In the genomic region with DNA sequence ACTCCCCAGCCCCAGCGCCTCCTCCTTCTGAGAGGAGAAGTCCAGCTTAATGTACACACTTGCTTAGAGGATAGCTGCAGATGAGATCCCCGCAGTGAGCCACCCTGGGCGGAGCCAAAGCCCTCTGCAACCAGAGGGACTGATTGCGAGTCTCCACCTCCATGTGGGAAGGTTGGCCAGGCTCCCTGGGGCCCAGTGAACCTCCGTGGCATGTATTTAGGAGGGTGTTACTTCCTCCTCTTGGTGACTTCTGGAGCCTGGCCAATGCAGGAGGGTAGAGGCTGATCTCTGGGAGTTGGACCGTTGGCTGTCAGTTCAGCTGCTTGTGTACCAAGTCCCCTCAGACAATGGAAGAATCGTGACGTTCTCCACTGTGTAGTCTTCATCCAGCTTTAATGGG, we compare ENCODE assay signal across 8 mouse cellular contexts.
DNase-seq lines count a peak whose midpoint lies in the region; ATAC-seq and TF ChIP-seq lines count a peak whose summit lies in the region.

No protein-coding gene starts in this region.

- 0 out of 2 replicates have a peak overlapping the region, but pooled peaks have one; percentile 1 for H3K4me2 ChIP-seq in heart, embryonic 13.5 days
- no peak overlapping the region for H3K4me2 ChIP-seq in kidney, embryonic 16.5 days (replicated peaks; ENCODE audit: low read depth, low read length)

- DNase-seq in heart, adult 9 months (ENCODE audit: low spot score in 2 of 2), result no peak
- DNase-seq in testis, postnatal 14 days (ENCODE audit: low spot score), result no peak
- no peak for DNase-seq in urinary bladder, adult 2 months (ENCODE audit: low spot score)
- no peak for DNase-seq in thymus, postnatal 14 days

- peak overlapping the region; percentile 67 for H3K27ac ChIP-seq in heart, embryonic 13.5 days (replicated peaks)
- peak overlapping the region; percentile 30 for H3K27ac ChIP-seq in bone marrow macrophage, adult 2 months (ENCODE audit: insufficient read depth, low read depth, low read length)
- H3K27ac ChIP-seq in kidney, embryonic 16.5 days (ENCODE audit: low read length), result no peak overlapping the region; the same call in 1 of the 2 replicates

- H3K4me1 ChIP-seq in heart, embryonic 13.5 days, result peaks cover 91% of the 10 kb centered on the region
- peaks cover 63% of the 10 kb centered on the region for H3K4me1 ChIP-seq in bone marrow macrophage, adult 2 months (ENCODE audit: control insufficient read depth, insufficient read depth, low read length)
- peaks cover 50% of the 10 kb centered on the region for H3K4me1 ChIP-seq in kidney, embryonic 16.5 days (ENCODE audit: insufficient read depth, low read length)

- H3K9me3 ChIP-seq in heart, embryonic 13.5 days, result no peaks in the 10 kb centered on the region
- no peaks in the 10 kb centered on the region for H3K9me3 ChIP-seq in kidney, embryonic 16.5 days (ENCODE audit: low read length)

- ATAC-seq in heart, embryonic 13.5 days (ENCODE audit: extremely low read depth, insufficient number of reproducible peaks, low FRiP score, low TSS enrichment), result no peak
- 0 out of 2 replicates have a peak, but pooled peaks have one; percentile 53 for ATAC-seq in kidney, embryonic 16.5 days (ENCODE audit: low FRiP score, low TSS enrichment)
- peak; percentile 75 for ATAC-seq in megakaryocyte, adult 5-6 weeks (ENCODE audit: poor library complexity, severe bottlenecking)

- 0 out of 2 replicates have a peak, but pooled peaks cover 3% of the 10 kb centered on the region for H3K36me3 ChIP-seq in heart, embryonic 13.5 days
- H3K36me3 ChIP-seq in kidney, embryonic 16.5 days (ENCODE audit: insufficient read depth, low read length), result no peaks in the 10 kb centered on the region

- 24% methylated on average over 8 of the region's 8 CpGs for WGBS in heart, embryonic 13.5 days
- WGBS in kidney, embryonic 16.5 days, result 47% methylated on average over 8 of the region's 8 CpGs

- TF ChIP-seq POLR2A in bone marrow macrophage, adult 2 months (IDR thresholded peaks at IDR 0.05; ENCODE audit: borderline replicate concordance, low read depth, low read length), result no peak

- H3K27me3 ChIP-seq in heart, embryonic 13.5 days (replicated peaks), result no peaks in the 10 kb centered on the region
- no peaks in the 10 kb centered on the region for H3K27me3 ChIP-seq in kidney, embryonic 16.5 days (ENCODE audit: insufficient read depth, low read length)

- TF ChIP-seq CTCF in bone marrow macrophage, adult 2 months (IDR thresholded peaks at IDR 0.05; ENCODE audit: low read depth, low read length), result no peak

- no peak overlapping the region for H3K4me3 ChIP-seq in heart, embryonic 13.5 days
- no peak overlapping the region for H3K4me3 ChIP-seq in bone marrow macrophage, adult 2 months (ENCODE audit: insufficient read depth, low read length)
- H3K4me3 ChIP-seq in kidney, embryonic 16.5 days (ENCODE audit: low read length), result no peak overlapping the region

- H3K9ac ChIP-seq in heart, embryonic 13.5 days, result 0 out of 2 replicates have a peak overlapping the region, but pooled peaks have one; percentile 4
- H3K9ac ChIP-seq in kidney, embryonic 16.5 days (replicated peaks; ENCODE audit: low read length), result 0 out of 2 replicates have a peak overlapping the region, but pooled peaks have one; percentile 25
